In genomic region chr4:34976331-34976778, GRCm38 (mm10) we compare ENCODE assay signal across 9 mouse cellular contexts.
A peak's percentile ranks its signal among the peaks of the same experiment; 100 is the strongest.
DNase-seq lines count a peak whose midpoint lies in the region; ATAC-seq and TF ChIP-seq lines count a peak whose summit lies in the region.
"Had no signal": no experiment of that assay in that cellular context is flagged by ENCODE, and none has a peak within 500 bp of the region (broad histone marks: within the 10 kb centered on the region; RNA-seq: fewer than 3 reads in every experiment).

No protein-coding gene starts in this region.

- H3K4me2 ChIP-seq in neural tube, embryonic 15.5 days = no peak overlapping the region

- no peak overlapping the region for H3K27ac ChIP-seq in kidney, adult 2 months (ENCODE audit: insufficient read depth, low read depth, low read length)
- no peak overlapping the region for H3K27ac ChIP-seq in neural tube, embryonic 15.5 days (replicated peaks)

- no peak for ATAC-seq in neural tube, embryonic 15.5 days (ENCODE audit: low FRiP score)

- no peak overlapping the region for H3K9ac ChIP-seq in neural tube, embryonic 15.5 days (replicated peaks)

- peaks cover 6% of the 10 kb centered on the region for H3K4me1 ChIP-seq in kidney, adult 2 months (ENCODE audit: control insufficient read depth, insufficient read depth, low read length)
- H3K4me1 ChIP-seq in neural tube, embryonic 15.5 days = peaks cover 8% of the 10 kb centered on the region; the same call in 1 of the 2 replicates

- H3K27me3 ChIP-seq in kidney, adult 2 months (replicated peaks; ENCODE audit: control insufficient read depth, insufficient read depth, low read length) = no peaks in the 10 kb centered on the region
- no peaks in the 10 kb centered on the region for H3K27me3 ChIP-seq in neural tube, embryonic 15.5 days (replicated peaks)

- H3K4me3 ChIP-seq in kidney, adult 2 months (ENCODE audit: insufficient read depth, low read depth, low read length) = no peak overlapping the region
- no peak overlapping the region for H3K4me3 ChIP-seq in neural tube, embryonic 15.5 days (replicated peaks)
- H3K4me3 ChIP-seq: erythroblast, embryonic 14.5 days had no signal

- DNase-seq in kidney, adult 2 months = peak; percentile 36
- DNase-seq in kidney, adult 18-20 months = no peak
- DNase-seq in adrenal gland, postnatal 36 days = peak; percentile 78 to 79
- DNase-seq in cerebellum, postnatal 10 days = peak; percentile 95 to 97
- DNase-seq in layer of hippocampus, adult 8-10 months (ENCODE audit: low spot score in 2 of 2) = peak; percentile 37 to 68
- no peak for DNase-seq in thymus, postnatal 0 days (ENCODE audit: low spot score)
- no peak for DNase-seq in thymus, adult 18-20 months

- no peak for TF ChIP-seq POLR2A in kidney, adult 2 months (IDR thresholded peaks at IDR 0.05; ENCODE audit: low read depth, low read length)

- no peaks in the 10 kb centered on the region for H3K36me3 ChIP-seq in kidney, adult 2 months (ENCODE audit: control insufficient read depth, insufficient read depth, low read length)
- no peaks in the 10 kb centered on the region for H3K36me3 ChIP-seq in neural tube, embryonic 15.5 days

- 73% methylated on average over 13 of the region's 13 CpGs for WGBS in kidney, adult 2 months
- WGBS in neural tube, embryonic 15.5 days = 82% methylated on average over 13 of the region's 13 CpGs

- H3K9me3 ChIP-seq in neural tube, embryonic 15.5 days (replicated peaks) = no peaks in the 10 kb centered on the region

- TF ChIP-seq CTCF in kidney, adult 2 months (conservative IDR thresholded peaks at IDR 0.05; ENCODE audit: insufficient read depth, insufficient read length, low read depth, low read length) = no peak

Comparison
In these comparisons a context has a peak if more than half of its experiments do, and no peak if none do; other contexts are left out.
1. DNase-seq: peak in kidney, adult 2 months (single experiment), adrenal gland, postnatal 36 days (2 of 2), cerebellum, postnatal 10 days (2 of 2) and layer of hippocampus, adult 8-10 months (2 of 2); none in kidney, adult 18-20 months (single experiment), thymus, postnatal 0 days (single experiment) and thymus, adult 18-20 months (0 of 2).